Mouse (Mus musculus): ENCODE data around the gene Cyp4f13. TPM values are rescaled to one million over a fixed set of nuclear protein-coding genes. Genes with fewer than 3 reads are reported as not detected.

Cyp4f13 gene
- polyA plus RNA-seq (2017; shearing (Covaris generic)) = 10 to 100 TPM; 19.3 to 31.7 TPM

DNA sequence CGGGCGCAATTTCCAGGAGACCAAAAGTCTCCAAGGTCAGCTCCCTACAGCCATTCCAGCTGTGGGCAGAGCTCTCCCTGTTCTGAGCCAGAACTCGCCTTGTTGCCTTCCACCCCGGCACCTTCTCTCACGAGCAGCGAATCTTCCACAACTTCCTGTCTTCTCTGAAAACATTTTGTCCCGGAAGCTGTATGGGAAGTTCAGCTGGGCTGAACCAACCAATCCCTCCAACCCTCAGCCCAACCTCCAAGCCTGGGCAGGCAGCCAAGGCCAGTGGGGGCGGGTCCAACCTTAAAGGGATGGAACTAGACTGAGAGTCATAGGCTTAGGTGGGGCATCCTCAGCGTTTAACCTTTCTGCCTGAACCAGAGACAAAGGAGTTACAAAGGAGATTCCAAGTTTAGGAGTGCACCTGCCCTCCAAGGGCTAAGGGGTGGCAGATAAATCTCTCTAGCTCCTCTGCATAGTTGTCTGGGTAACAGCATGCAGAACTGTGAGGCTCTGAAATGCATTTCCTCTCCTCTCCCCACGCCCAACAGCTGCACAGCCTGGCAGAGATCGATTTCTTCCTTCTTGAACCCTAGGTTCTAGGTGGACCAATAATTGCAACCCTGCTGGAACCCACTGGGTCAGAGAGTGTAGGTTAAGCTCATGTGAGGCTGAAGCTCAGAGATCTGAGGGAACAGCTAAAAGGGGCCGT lies at the start of gene Cyp4f13:
Gene Cyp4f13, minus strand, starts transcription at position 188 of the 700 bp plus-strand sequence.

DNA sequence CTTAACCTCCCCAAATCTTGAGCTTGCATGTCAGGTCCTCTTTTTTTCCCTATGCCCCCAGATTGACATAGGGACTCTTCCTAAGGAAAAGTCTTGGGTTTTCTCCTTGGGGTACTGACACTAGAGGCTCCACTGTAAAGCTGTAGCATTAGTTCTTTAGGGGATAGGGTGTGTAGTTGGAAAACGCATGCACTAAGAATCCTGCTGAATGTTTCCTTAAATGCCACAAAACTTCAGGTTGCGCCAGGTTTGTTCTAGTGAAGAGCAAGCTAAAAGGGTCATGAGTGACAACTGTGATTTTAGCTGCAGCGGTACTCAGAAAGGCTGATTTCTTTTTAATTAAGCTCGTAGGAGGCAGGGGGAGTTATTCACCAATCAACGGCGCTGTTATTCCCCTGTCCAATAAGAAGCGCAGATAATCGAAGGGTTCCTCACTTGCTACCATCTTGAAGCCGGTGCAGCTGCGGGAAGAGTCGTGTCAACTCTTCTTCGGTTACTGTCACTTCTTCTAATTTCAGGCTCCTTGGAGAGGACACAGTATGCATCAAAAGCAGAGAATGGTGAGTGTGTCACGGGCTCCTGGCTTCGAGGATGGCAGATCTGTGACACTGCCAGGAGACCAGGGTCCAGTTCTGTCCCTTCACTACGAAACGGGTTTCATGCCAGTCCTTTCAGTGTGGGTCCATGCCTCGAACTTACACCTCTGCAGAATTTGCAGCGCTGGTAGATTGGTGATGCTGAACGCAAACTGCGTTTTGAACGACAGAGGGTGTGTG lies 45.7 kb upstream of the Cyp4f13 start, which contains the start of gene Zfp952:
Gene Zfp952, plus strand, starts transcription at position 431 of the 776 bp plus-strand sequence.

GRCm38 (mm10) chr17:32965623-32966290 lies 18.6 kb upstream of the Cyp4f13 start, which contains the start of gene Zfp472:
Gene Zfp472 (plus strand): TSS chr17:32965814.

DNA sequence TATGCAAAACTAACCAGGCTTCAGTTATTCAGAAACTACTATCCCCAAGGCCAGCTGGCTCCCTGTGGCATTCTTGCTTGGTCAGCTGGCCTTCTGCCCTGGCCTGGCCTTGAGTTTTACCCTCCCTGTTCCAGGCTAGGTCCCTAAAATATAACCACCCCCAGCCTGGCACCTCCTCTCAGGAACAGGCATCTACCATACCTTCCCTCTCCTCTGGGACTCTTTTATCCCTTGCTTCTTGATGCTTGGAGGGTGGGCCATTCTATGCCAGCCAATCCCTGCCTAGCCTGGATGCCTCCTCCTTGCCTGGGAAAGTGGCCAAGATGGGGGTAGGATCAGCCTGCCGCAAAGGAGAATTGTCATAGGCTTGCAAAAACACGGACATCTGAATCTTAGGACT lies 30.1 kb downstream of the Cyp4f13 start, which contains the start of gene Cyp4f14:
Gene Cyp4f14, minus strand, starts transcription at position 212 of the 400 bp plus-strand sequence.

DNA sequence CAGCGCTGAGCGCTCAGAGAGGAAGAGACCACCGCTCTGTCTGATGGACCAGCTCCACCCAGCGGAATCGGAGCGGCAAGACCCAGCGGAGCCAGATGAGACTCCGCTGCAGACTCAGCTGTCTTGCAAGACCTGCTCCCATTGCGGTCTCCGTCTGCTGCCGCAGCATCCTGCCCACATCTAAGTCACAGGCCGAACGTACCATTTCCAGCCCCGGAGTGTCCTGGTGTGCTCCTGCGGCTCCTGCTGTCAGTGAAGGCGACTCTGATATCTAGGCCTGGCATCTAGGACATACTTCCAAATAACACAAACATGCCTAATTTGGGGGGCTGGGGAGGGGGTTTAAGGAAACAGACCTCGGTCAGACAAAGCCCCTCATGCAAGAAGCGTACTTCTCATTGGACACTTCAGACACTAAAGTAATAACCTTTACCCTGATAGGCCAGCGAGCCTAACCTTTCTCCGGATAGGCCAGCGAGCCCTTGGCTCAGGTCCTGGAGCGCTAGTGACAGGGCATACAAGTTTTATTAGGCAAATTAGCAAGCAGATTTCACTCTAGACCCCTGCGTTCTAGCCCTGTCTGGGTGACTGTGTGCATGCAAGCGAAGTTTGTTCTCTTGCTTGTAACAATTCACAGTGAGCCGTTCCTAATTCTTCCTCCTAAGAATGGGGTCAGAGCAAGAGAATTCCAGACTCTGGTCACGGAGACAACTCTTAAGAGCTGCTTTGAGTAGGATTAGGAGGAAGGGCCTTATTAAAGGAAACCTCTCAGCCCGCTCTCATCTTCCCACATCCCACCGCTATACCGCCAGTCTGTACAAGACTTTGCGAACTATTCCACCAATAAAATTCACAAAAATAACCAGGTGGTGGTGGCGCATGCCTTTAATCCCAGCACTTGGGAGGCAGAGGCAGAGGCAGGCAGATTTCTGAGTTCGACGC lies 55.7 kb downstream of the Cyp4f13 start, which contains the start of gene Zfp870:
Gene Zfp870, minus strand, starts transcription at position 404 of the 942 bp plus-strand sequence.

Other genes with a start within 250 kb of the Cyp4f13 start
- gene Zfp871, start 159.1 kb downstream of the Cyp4f13 start, polyA plus RNA-seq (2017; shearing (Covaris generic)) = 10 to 100 TPM; 24.3 to 25.7 TPM
- under 1 TPM; 0.36 to 0.75 TPM for gene Zfp811, start 137.5 kb downstream of the Cyp4f13 start, polyA plus RNA-seq (2017; shearing (Covaris generic))
- 1 to 10 TPM; 7.2 to 9.9 TPM for gene Zfp799, start 117.1 kb downstream of the Cyp4f13 start, polyA plus RNA-seq (2017; shearing (Covaris generic))
- gene Zfp870, start 55.8 kb downstream of the Cyp4f13 start, polyA plus RNA-seq (2017; shearing (Covaris generic)) = 10 to 100 TPM in 1 of 2 experiments, 1 to 10 TPM in 1; 4.5 to 11.1 TPM
- gene Cyp4f14, start 30.1 kb downstream of the Cyp4f13 start, polyA plus RNA-seq (2017; shearing (Covaris generic)) = not detected
- gene Zfp472, start 18.4 kb upstream of the Cyp4f13 start, polyA plus RNA-seq (2017; shearing (Covaris generic)) = 10 to 100 TPM; 21.0 to 21.3 TPM
- gene Zfp952, start 45.7 kb upstream of the Cyp4f13 start, polyA plus RNA-seq (2017; shearing (Covaris generic)) = 10 to 100 TPM; 15.0 to 15.1 TPM
- 1 to 10 TPM; 4.9 to 6.6 TPM for gene Zfp763, start 86.0 kb upstream of the Cyp4f13 start, polyA plus RNA-seq (2017; shearing (Covaris generic))
- gene 4921501E09Rik, start 120.7 kb upstream of the Cyp4f13 start, polyA plus RNA-seq (2017; shearing (Covaris generic)) = not detected
- 1 to 10 TPM; 4.3 to 7.2 TPM for gene Zfp563, start 141.9 kb upstream of the Cyp4f13 start, polyA plus RNA-seq (2017; shearing (Covaris generic))
- gene Morc2b, start 192.3 kb upstream of the Cyp4f13 start, polyA plus RNA-seq (2017; shearing (Covaris generic)) = not detected
- under 1 TPM in 1 of 2 experiments, not detected in 1; 0.05 TPM for gene Olfr55, start 221.0 kb upstream of the Cyp4f13 start, polyA plus RNA-seq (2017; shearing (Covaris generic))
- gene Olfr239, start 243.9 kb upstream of the Cyp4f13 start, polyA plus RNA-seq (2017; shearing (Covaris generic)) = not detected